Mouse (Mus musculus): ENCODE data around the gene Wbp2.

GRCm38 (mm10) chr11:116058022-116058614 lies 28.7 kb downstream of the Wbp2 start:
- TF ChIP-seq MYOG (IDR thresholded peaks at IDR 0.05; ENCODE audit: control insufficient read depth in 1 of 3, insufficient read depth in 1 of 3, insufficient read length in 2 of 3, low read depth in 2 of 3) (no peak), POLR2A (IDR thresholded peaks at IDR 0.05; ENCODE audit: insufficient read length, low read depth) (no peak)

Data from myocyte (in vitro differentiated cells).